Mouse (Mus musculus) limb, embryonic 13.5 days (tissue): ENCODE results near the gene 1700028P14Rik. TPM values are rescaled to one million over a fixed set of nuclear protein-coding genes. Genes with fewer than 3 reads are reported as not detected.

Source experiments
- ATAC-seq: fragments of 200-750 bp; cut with Nextera tagmentation; 2 replicates; pipeline ENCODE4 v1.8.0; 2017; ENCODE audit warnings: low read depth, moderate number of reproducible peaks, moderate TSS enrichment; ENCODE audit not compliant: low FRiP score
- H3K27ac ChIP-seq: fragments of 300-500 bp; sonication (generic); 2 replicates; pipeline ENCODE4 v1.5.1; 2015; ENCODE audit warnings: inconsistent platforms, mild to moderate bottlenecking, moderate library complexity
- H3K27me3 ChIP-seq: fragments of 300-500 bp; sonication (generic); 2 replicates; pipeline ENCODE4 v1.6.1; 2015; ENCODE audit warnings: mild to moderate bottlenecking, inconsistent platforms
- H3K36me3 ChIP-seq: fragments of 300-500 bp; sonication (generic); 2 replicates; pipeline ENCODE4 v1.6.1; 2015; ENCODE audit warnings: inconsistent platforms, mild to moderate bottlenecking, moderate library complexity
- H3K4me1 ChIP-seq: fragments of 300-500 bp; sonication (generic); 2 replicates; pipeline ENCODE4 v1.6.1; 2015; ENCODE audit warnings: inconsistent platforms
- H3K4me2 ChIP-seq: fragments of 300-500 bp; sonication (generic); replicated peaks from 2 replicates; pipeline ENCODE4 v1.6.1; 2015; ENCODE audit warnings: inconsistent platforms, mild to moderate bottlenecking, moderate library complexity
- H3K4me3 ChIP-seq: fragments of 300-500 bp; sonication (generic); 2 replicates; pipeline ENCODE4 v1.5.1; 2015; ENCODE audit warnings: moderate library complexity, mild to moderate bottlenecking, inconsistent platforms
- H3K9ac ChIP-seq: fragments of 300-500 bp; sonication (generic); 2 replicates; pipeline ENCODE4 v1.6.1; 2015; ENCODE audit warnings: mild to moderate bottlenecking, inconsistent platforms
- H3K9me3 ChIP-seq: fragments of 300-500 bp; sonication (generic); 2 replicates; pipeline ENCODE4 v1.6.1; 2016; ENCODE audit warnings: inconsistent platforms
- WGBS: fragments of 180-500 bp; shearing (Covaris S2); methylation state at CpG from one replicate; pipeline ENCODE4 v1.1.7; 2015; 5-methylcytosine and 5-hydroxymethylcytosine counted together
- polyA plus RNA-seq: library from polyadenylated mRNA; unstranded; fragments of >200 nt; fragmentation: Nextera tagmentation; extraction: Ambion mirVana; gene quantifications from 2 replicates; pipeline ENCODE4 v1.2.1, GENCODE M21; 2015

The 1700028P14Rik gene
- polyA plus RNA-seq, 1 experiment from 2014 or later: 0.28 TPM

- ATAC-seq: no peak
- no peaks in the 10 kb centered on the region for H3K4me1 ChIP-seq
- no peak overlapping the region for H3K4me3 ChIP-seq
- H3K36me3 ChIP-seq: no peaks in the 10 kb centered on the region
- H3K27ac ChIP-seq: no peak overlapping the region
- no peak overlapping the region for H3K9ac ChIP-seq
- 90% methylated on average over 4 of the region's 4 CpGs for WGBS
- no peak overlapping the region for H3K4me2 ChIP-seq
- no peaks in the 10 kb centered on the region for H3K27me3 ChIP-seq
- no peaks in the 10 kb centered on the region for H3K9me3 ChIP-seq
These were observed 5.7 kb upstream of the 1700028P14Rik start for GRCm38 (mm10) chr19:23658350-23658749.

- H3K9ac ChIP-seq: no peak overlapping the region
- H3K4me2 ChIP-seq: no peak overlapping the region
- H3K27ac ChIP-seq: no peak overlapping the region
- WGBS: 64% methylated on average over 12 of the region's 12 CpGs
- H3K36me3 ChIP-seq: no peaks in the 10 kb centered on the region
- no peak overlapping the region for H3K4me3 ChIP-seq
- no peaks in the 10 kb centered on the region for H3K4me1 ChIP-seq
- no peaks in the 10 kb centered on the region for H3K9me3 ChIP-seq
- no peak for ATAC-seq
- no peaks in the 10 kb centered on the region for H3K27me3 ChIP-seq
These were observed 4.8 kb upstream of the 1700028P14Rik start for GRCm38 (mm10) chr19:23657261-23657932.

GRCm38 (mm10) chr19:23653154-23653553, 542 bp upstream of the 1700028P14Rik start:
- 84% methylated on average over 5 of the region's 5 CpGs for WGBS
- Histone ChIP-seq H3K4me1 (no peaks in the 10 kb centered on the region), H3K9ac (no peak overlapping the region), H3K9me3 (no peaks in the 10 kb centered on the region), H3K4me2 (peak overlapping the region; percentile 57; the same call in 1 of the 2 replicates), H3K36me3 (no peaks in the 10 kb centered on the region), H3K27me3 (0 out of 2 replicates have a peak, but pooled peaks cover 4% of the 10 kb centered on the region), H3K27ac (no peak overlapping the region), H3K4me3 (no peak overlapping the region)
- ATAC-seq: no peak

- H3K9me3 ChIP-seq: no peaks in the 10 kb centered on the region
- no peak for ATAC-seq
- H3K9ac ChIP-seq: no peak overlapping the region
- 0 out of 2 replicates have a peak, but pooled peaks cover 4% of the 10 kb centered on the region for H3K27me3 ChIP-seq
- no peaks in the 10 kb centered on the region for H3K36me3 ChIP-seq
- H3K27ac ChIP-seq: no peak overlapping the region
- no peaks in the 10 kb centered on the region for H3K4me1 ChIP-seq
- WGBS: 93% methylated on average over 7 of the region's 7 CpGs
- no peak overlapping the region for H3K4me2 ChIP-seq
- no peak overlapping the region for H3K4me3 ChIP-seq
These were observed 5.3 kb downstream of the 1700028P14Rik start for GRCm38 (mm10) chr19:23647308-23647707.

- H3K9me3 ChIP-seq: no peaks in the 10 kb centered on the region
- no peak overlapping the region for H3K27ac ChIP-seq
- ATAC-seq: no peak
- no peak overlapping the region for H3K4me3 ChIP-seq
- H3K36me3 ChIP-seq: no peaks in the 10 kb centered on the region
- no peak overlapping the region for H3K4me2 ChIP-seq
- H3K9ac ChIP-seq: no peak overlapping the region
- WGBS: 84% methylated on average over 7 of the region's 7 CpGs
- no peaks in the 10 kb centered on the region for H3K4me1 ChIP-seq
- H3K27me3 ChIP-seq: no peaks in the 10 kb centered on the region
These were observed 7.3 kb downstream of the 1700028P14Rik start for GRCm38 (mm10) chr19:23645347-23645746.

GRCm38 (mm10) chr19:23643819-23644218, 8.8 kb downstream of the 1700028P14Rik start:
- Histone ChIP-seq H3K4me3 (no peak overlapping the region), H3K36me3 (no peaks in the 10 kb centered on the region), H3K27ac (no peak overlapping the region), H3K9me3 (no peaks in the 10 kb centered on the region), H3K9ac (no peak overlapping the region), H3K4me2 (no peak overlapping the region), H3K27me3 (no peaks in the 10 kb centered on the region), H3K4me1 (no peaks in the 10 kb centered on the region)
- WGBS: 86% methylated on average over 5 of the region's 5 CpGs
- no peak for ATAC-seq

- Histone ChIP-seq H3K9me3 (no peaks in the 10 kb centered on the region), H3K4me2 (no peak overlapping the region), H3K9ac (no peak overlapping the region), H3K27me3 (no peaks in the 10 kb centered on the region), H3K27ac (no peak overlapping the region), H3K36me3 (no peaks in the 10 kb centered on the region), H3K4me1 (no peaks in the 10 kb centered on the region), H3K4me3 (no peak overlapping the region)
- no peak for ATAC-seq
- WGBS: 70% methylated on average over 5 of the region's 5 CpGs
These were observed 15.8 kb downstream of the 1700028P14Rik start for GRCm38 (mm10) chr19:23636786-23637185.

- WGBS: 74% methylated on average over 11 of the region's 11 CpGs
- H3K4me1 ChIP-seq: no peaks in the 10 kb centered on the region
- no peak overlapping the region for H3K4me2 ChIP-seq
- no peak overlapping the region for H3K27ac ChIP-seq
- H3K9ac ChIP-seq: no peak overlapping the region
- H3K27me3 ChIP-seq: no peaks in the 10 kb centered on the region
- no peak for ATAC-seq
- no peaks in the 10 kb centered on the region for H3K9me3 ChIP-seq
- no peak overlapping the region for H3K4me3 ChIP-seq
- H3K36me3 ChIP-seq: no peaks in the 10 kb centered on the region
These were observed 20.8 kb downstream of the 1700028P14Rik start for GRCm38 (mm10) chr19:23631611-23632492.

GRCm38 (mm10) chr19:23614268-23614667, 38.3 kb downstream of the 1700028P14Rik start:
- H3K4me1 ChIP-seq: no peaks in the 10 kb centered on the region
- H3K36me3 ChIP-seq: no peaks in the 10 kb centered on the region
- H3K4me3 ChIP-seq: no peak overlapping the region
- H3K27me3 ChIP-seq: no peaks in the 10 kb centered on the region
- H3K4me2 ChIP-seq: no peak overlapping the region
- no peaks in the 10 kb centered on the region for H3K9me3 ChIP-seq
- no peak for ATAC-seq
- no peak overlapping the region for H3K9ac ChIP-seq
- 85% methylated on average over 7 of the region's 7 CpGs for WGBS
- no peak overlapping the region for H3K27ac ChIP-seq

GRCm38 (mm10) chr19:23609724-23610123, 42.9 kb downstream of the 1700028P14Rik start:
- H3K4me3 ChIP-seq: no peak overlapping the region
- H3K4me1 ChIP-seq: no peaks in the 10 kb centered on the region
- ATAC-seq: no peak
- no peak overlapping the region for H3K9ac ChIP-seq
- no peaks in the 10 kb centered on the region for H3K36me3 ChIP-seq
- 75% methylated on average over 4 of the region's 4 CpGs for WGBS
- no peak overlapping the region for H3K27ac ChIP-seq
- no peaks in the 10 kb centered on the region for H3K9me3 ChIP-seq
- no peak overlapping the region for H3K4me2 ChIP-seq
- H3K27me3 ChIP-seq: no peaks in the 10 kb centered on the region

GRCm38 (mm10) chr19:23607951-23608350, 44.7 kb downstream of the 1700028P14Rik start:
- no peaks in the 10 kb centered on the region for H3K27me3 ChIP-seq

GRCm38 (mm10) chr19:23594950-23595349, 57.7 kb downstream of the 1700028P14Rik start:
- no peaks in the 10 kb centered on the region for H3K9me3 ChIP-seq
- WGBS: 83% methylated on average over 3 of the region's 3 CpGs
- no peaks in the 10 kb centered on the region for H3K36me3 ChIP-seq
- no peak overlapping the region for H3K4me3 ChIP-seq
- ATAC-seq: no peak
- H3K4me2 ChIP-seq: no peak overlapping the region
- H3K27me3 ChIP-seq: no peaks in the 10 kb centered on the region
- H3K27ac ChIP-seq: no peak overlapping the region
- no peaks in the 10 kb centered on the region for H3K4me1 ChIP-seq
- no peak overlapping the region for H3K9ac ChIP-seq

More at GRCm38 (mm10) chr19:23607951-23608350, 44.7 kb downstream of the 1700028P14Rik start:
- no peak overlapping the region for H3K9ac ChIP-seq
- H3K27ac ChIP-seq: no peak overlapping the region
- H3K9me3 ChIP-seq: no peaks in the 10 kb centered on the region
- H3K4me3 ChIP-seq: no peak overlapping the region
- H3K4me1 ChIP-seq: no peaks in the 10 kb centered on the region
- 79% methylated on average over 2 of the region's 2 CpGs for WGBS
- H3K36me3 ChIP-seq: no peaks in the 10 kb centered on the region
- no peak for ATAC-seq
- H3K4me2 ChIP-seq: no peak overlapping the region
